Mouse (Mus musculus) neutrophil, adult 59 days (primary cell): Measurements from ENCODE around the gene Dguok. TPM values are rescaled to one million over a fixed set of nuclear protein-coding genes. Genes with fewer than 3 reads are reported as not detected.

Experiments used
- total RNA-seq, 2 experiments: library from RNA; stranded (reverse); gene quantifications; 1 replicate in 1 of 2; 2 replicates in 1 of 2; pipeline ENCODE4 v1.2.4; 2023

Gene Dguok
- 10 to 100 TPM; 15.9 to 20.9 TPM for total RNA-seq

DNA sequence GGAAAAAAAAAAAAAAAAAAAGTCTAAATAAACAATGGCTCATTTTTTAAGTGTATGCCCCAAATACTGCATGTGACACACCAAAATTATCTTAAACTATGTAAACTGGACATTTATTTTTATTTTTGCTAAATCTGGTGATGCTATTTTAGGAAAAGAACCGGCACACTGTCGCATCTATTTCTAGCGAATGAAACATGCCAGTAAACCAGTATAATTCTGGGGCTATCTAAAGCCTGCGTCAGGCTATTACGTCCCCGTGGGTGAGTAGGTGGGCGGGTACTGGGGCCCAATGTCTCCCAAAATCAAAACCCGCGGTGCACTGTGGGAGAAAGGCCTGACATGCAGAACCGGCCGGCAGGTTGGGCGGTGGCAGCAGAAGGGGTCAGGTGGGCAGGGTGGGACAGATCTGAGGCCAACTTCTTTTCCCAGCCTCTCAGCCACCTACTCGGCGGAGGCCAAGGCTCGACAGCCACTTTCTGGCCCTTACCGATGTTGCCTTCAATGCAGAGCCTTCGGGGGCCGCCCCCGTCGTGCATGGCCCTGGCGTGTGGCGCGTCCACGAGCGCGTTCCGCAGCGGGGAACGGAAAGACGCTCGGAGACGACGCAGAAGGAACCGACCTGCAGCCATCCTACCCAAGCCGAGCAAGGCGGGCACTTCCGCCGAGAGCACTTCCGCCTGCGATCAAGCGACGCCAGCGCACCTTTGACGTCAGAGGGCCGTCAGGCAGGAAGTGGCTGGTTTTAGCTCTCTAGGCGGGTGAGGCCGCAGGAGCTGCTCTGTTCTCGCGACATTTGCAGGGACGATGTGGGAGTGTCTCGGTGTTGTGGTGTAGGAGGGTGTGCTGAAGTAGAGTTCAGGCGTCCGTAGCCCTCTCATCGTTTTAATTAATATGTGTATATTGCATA, at the start of gene Dguok:
TSS of gene Dguok (minus strand) at position 712 of the 910 bp plus-strand sequence.

GRCm38 (mm10) chr6:83536028-83536794, 29.4 kb upstream of the Dguok start, which contains the start of gene Actg2:
Gene Actg2 (minus strand): TSS chr6:83536265.

GRCm38 (mm10) chr6:83459034-83459644, 47.6 kb downstream of the Dguok start, which contains the start of gene Tet3:
Gene Tet3 (minus strand): TSS chr6:83459084.

Other genes starting within 250 kb of the Dguok start
- 10 to 100 TPM; 18.9 to 26.7 TPM for gene Mthfd2, start 181.1 kb downstream of the Dguok start, total RNA-seq
- 100 to 1,000 TPM; 153 to 159 TPM for gene Mob1a, start 181.0 kb downstream of the Dguok start, total RNA-seq
- gene Bola3, start 157.8 kb downstream of the Dguok start, total RNA-seq = 10 to 100 TPM; 14.0 to 15.7 TPM
- 10 to 100 TPM; 63.5 to 67.4 TPM for gene Tet3, start 47.9 kb downstream of the Dguok start, total RNA-seq
- gene Actg2, start 29.3 kb upstream of the Dguok start, total RNA-seq = not detected
- gene Stambp, start 65.8 kb upstream of the Dguok start, total RNA-seq = 10 to 100 TPM; 20.1 to 23.1 TPM
- not detected for gene Clec4f, start 149.2 kb upstream of the Dguok start, total RNA-seq
- gene Cd207, start 170.9 kb upstream of the Dguok start, total RNA-seq = not detected
- gene Vax2, start 204.3 kb upstream of the Dguok start, total RNA-seq = not detected
- gene Atp6v1b1, start 236.0 kb upstream of the Dguok start, total RNA-seq = not detected